ENCODE assay signal across 22 mouse cellular contexts in the genomic region with DNA sequence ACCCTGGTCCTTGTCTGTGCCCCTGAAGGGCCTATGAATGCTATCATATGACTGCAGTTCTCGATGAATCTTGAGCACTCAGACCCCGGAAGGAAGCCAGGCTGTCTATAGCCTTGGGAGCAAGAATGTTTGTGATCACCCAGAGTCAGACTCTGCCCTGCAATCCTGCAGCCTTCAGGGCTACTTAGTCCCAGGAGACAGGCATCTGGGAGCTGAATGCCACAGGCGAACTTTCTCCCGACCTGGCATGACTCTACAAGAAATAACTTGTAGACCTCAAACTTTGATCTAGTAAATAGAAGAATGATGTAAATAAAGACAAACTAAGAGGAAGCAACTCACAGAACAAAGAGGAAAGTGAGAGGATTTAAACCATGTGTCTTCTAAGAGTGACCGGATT. TPM values are rescaled to one million over a fixed set of nuclear protein-coding genes. Genes with fewer than 3 reads are reported as not detected.
A peak's percentile ranks its signal among the peaks of the same experiment; 100 is the strongest.
DNase-seq lines count a peak whose midpoint lies in the region; ATAC-seq lines count a peak whose summit lies in the region.
"Had no signal": no experiment of that assay in that cellular context is flagged by ENCODE, and none has a peak within 500 bp of the region (broad histone marks: within the 10 kb centered on the region; RNA-seq: fewer than 3 reads in every experiment).

No protein-coding gene starts in this region.

- H3K4me2 ChIP-seq in kidney, embryonic 15.5 days: no peak overlapping the region
- no peak overlapping the region for H3K4me2 ChIP-seq in kidney, embryonic 14.5 days (replicated peaks; ENCODE audit: low read depth, low read length)
- H3K4me2 ChIP-seq: forebrain, embryonic 12.5 days; hindbrain, embryonic 12.5 days; limb, embryonic 13.5 days; liver, embryonic 13.5 days; lung, embryonic 15.5 days; midbrain, embryonic 13.5 days; neural tube, embryonic 13.5 days had no signal

- peaks cover 10% of the 10 kb centered on the region for H3K4me1 ChIP-seq in kidney, embryonic 15.5 days
- H3K4me1 ChIP-seq in kidney, embryonic 14.5 days (ENCODE audit: control insufficient read depth, insufficient read depth, low read length): no peaks in the 10 kb centered on the region
- peaks cover 9% of the 10 kb centered on the region for H3K4me1 ChIP-seq in embryonic facial prominence, embryonic 10.5 days
- H3K4me1 ChIP-seq: forebrain, embryonic 12.5 days; hindbrain, embryonic 12.5 days; liver, embryonic 13.5 days; midbrain, embryonic 13.5 days had no signal

- DNase-seq in adrenal gland, postnatal 14 days: peak; percentile 59
- no peak for DNase-seq in adrenal gland, postnatal 25 days
- no peak for DNase-seq in embryonic facial prominence, embryonic 10.5 days (ENCODE audit: low spot score)
- peak; percentile 32 for DNase-seq in kidney, postnatal 10 days
- no peak for DNase-seq in left cerebral cortex, postnatal 25 days (ENCODE audit: low spot score in 2 of 2)
- DNase-seq in thymus, postnatal 36 days: no peak
- DNase-seq: cerebellum, adult 9-10 months; gastrocnemius, postnatal 36 days; liver, embryonic 13.5 days; thymus, postnatal 14 days had no signal

- intact Hi-C loops in left cerebral cortex, postnatal 25 days (cut with DNase I): no loop called here

- no peak overlapping the region for H3K4me3 ChIP-seq in kidney, embryonic 15.5 days (replicated peaks)
- H3K4me3 ChIP-seq in kidney, embryonic 14.5 days (ENCODE audit: low read length): no peak overlapping the region
- no peak overlapping the region for H3K4me3 ChIP-seq in embryonic facial prominence, embryonic 10.5 days
- H3K4me3 ChIP-seq: forebrain, embryonic 12.5 days; heart, embryonic 10.5 days; hindbrain, embryonic 12.5 days; limb, embryonic 13.5 days; liver, embryonic 13.5 days; lung, embryonic 15.5 days; midbrain, embryonic 13.5 days; neural tube, embryonic 13.5 days had no signal

- peak overlapping the region; percentile 46; the same call in 1 of the 2 replicates for H3K27ac ChIP-seq in kidney, embryonic 15.5 days
- no peak overlapping the region for H3K27ac ChIP-seq in kidney, embryonic 14.5 days (ENCODE audit: low read depth, low read length)
- 0 out of 2 replicates have a peak overlapping the region, but pooled peaks have one; percentile 30 for H3K27ac ChIP-seq in embryonic facial prominence, embryonic 10.5 days (replicated peaks)
- H3K27ac ChIP-seq: forebrain, embryonic 12.5 days; heart, embryonic 10.5 days; hindbrain, embryonic 12.5 days; limb, embryonic 13.5 days; liver, embryonic 13.5 days; lung, embryonic 15.5 days; midbrain, embryonic 13.5 days; neural tube, embryonic 13.5 days had no signal

- no peak for ATAC-seq in kidney, embryonic 15.5 days (replicated peaks; ENCODE audit: low FRiP score)
- ATAC-seq in kidney, embryonic 14.5 days (ENCODE audit: low FRiP score, low TSS enrichment): no peak
- ATAC-seq: activated CD4-positive, CD25-positive, alpha-beta regulatory T cell, adult 4 months; inflammation-experienced regulatory T-cells, adult 6 months; midbrain, embryonic 13.5 days had no signal

- H3K36me3 ChIP-seq in kidney, embryonic 15.5 days: no peaks in the 10 kb centered on the region
- H3K36me3 ChIP-seq in kidney, embryonic 14.5 days (ENCODE audit: control insufficient read depth, insufficient read depth, low read length): no peaks in the 10 kb centered on the region
- H3K36me3 ChIP-seq in embryonic facial prominence, embryonic 10.5 days (replicated peaks): no peaks in the 10 kb centered on the region
- H3K36me3 ChIP-seq: forebrain, embryonic 12.5 days; G1E; heart, embryonic 10.5 days; hindbrain, embryonic 12.5 days; limb, embryonic 13.5 days; liver, embryonic 13.5 days; lung, embryonic 15.5 days; midbrain, embryonic 13.5 days; neural tube, embryonic 13.5 days had no signal

- no peaks in the 10 kb centered on the region for H3K27me3 ChIP-seq in kidney, embryonic 15.5 days
- H3K27me3 ChIP-seq in kidney, embryonic 14.5 days (ENCODE audit: control insufficient read depth, insufficient read depth, low read length): no peaks in the 10 kb centered on the region
- no peaks in the 10 kb centered on the region for H3K27me3 ChIP-seq in embryonic facial prominence, embryonic 10.5 days (replicated peaks; ENCODE audit: low read depth, poor library complexity, severe bottlenecking)
- H3K27me3 ChIP-seq: forebrain, embryonic 12.5 days; hindbrain, embryonic 12.5 days; limb, embryonic 13.5 days; liver, embryonic 13.5 days; lung, embryonic 15.5 days; midbrain, embryonic 13.5 days; neural tube, embryonic 13.5 days had no signal

- no peaks in the 10 kb centered on the region for H3K9me3 ChIP-seq in kidney, embryonic 15.5 days (replicated peaks)
- H3K9me3 ChIP-seq in kidney, embryonic 14.5 days (ENCODE audit: control insufficient read depth, low read length): no peaks in the 10 kb centered on the region
- H3K9me3 ChIP-seq in embryonic facial prominence, embryonic 10.5 days: no peaks in the 10 kb centered on the region
- H3K9me3 ChIP-seq: forebrain, embryonic 12.5 days; heart, embryonic 10.5 days; hindbrain, embryonic 12.5 days; limb, embryonic 13.5 days; liver, embryonic 13.5 days; lung, embryonic 15.5 days; midbrain, embryonic 13.5 days; neural tube, embryonic 13.5 days had no signal

- H3K9ac ChIP-seq in kidney, embryonic 15.5 days: no peak overlapping the region
- no peak overlapping the region for H3K9ac ChIP-seq in kidney, embryonic 14.5 days (ENCODE audit: low read depth, low read length)
- H3K9ac ChIP-seq: forebrain, embryonic 12.5 days; hindbrain, embryonic 12.5 days; limb, embryonic 13.5 days; liver, embryonic 13.5 days; lung, embryonic 15.5 days; midbrain, embryonic 13.5 days; neural tube, embryonic 13.5 days had no signal

- WGBS in kidney, embryonic 15.5 days: 28% methylated on average over 5 of the region's 5 CpGs
- WGBS in kidney, embryonic 14.5 days: 32% methylated on average over 5 of the region's 5 CpGs
- 48% methylated on average over 5 of the region's 5 CpGs for WGBS in embryonic facial prominence, embryonic 10.5 days

RNA-seq across cellular contexts. Expression of a gene that starts 40.7 kb away (rescaled TPM):
- total RNA-seq in adrenal gland, postnatal 14 days (2021): 39.4 and 51.0 TPM in 2 replicates
- 36.2 and 47.5 TPM in 2 replicates for total RNA-seq in adrenal gland, postnatal 25 days (2021)
- polyA plus RNA-seq in kidney, embryonic 15.5 days (2015; fragmentation: Nextera tagmentation; extraction: Ambion mirVana): 7.0 and 8.3 TPM in 2 replicates
- polyA plus RNA-seq in kidney, embryonic 14.5 days (2014; fragmentation: Nextera tagmentation; extraction: Ambion mirVana): 5.5 and 8.0 TPM in 2 replicates
- polyA plus RNA-seq in embryonic facial prominence, embryonic 10.5 days (2016; fragmentation: Nextera tagmentation; extraction: Ambion mirVana): 5.6 and 7.4 TPM in 2 replicates
- total RNA-seq in left cerebral cortex, postnatal 25 days (2021): 100 to 1,000 TPM; 166 to 187 TPM

Comparison
In these comparisons a context has a peak if more than half of its experiments do, and no peak if none do; other contexts are left out.
1. DNase-seq: peak in adrenal gland, postnatal 14 days (single experiment) and kidney, postnatal 10 days (single experiment); none in adrenal gland, postnatal 25 days (single experiment), embryonic facial prominence, embryonic 10.5 days (single experiment), left cerebral cortex, postnatal 25 days (0 of 2) and thymus, postnatal 36 days (0 of 2).